ENCODE assay signal across 8 mouse cellular contexts in genomic region chr4:89129311-89129913, GRCm38 (mm10). TPM values are rescaled to one million over a fixed set of nuclear protein-coding genes. Genes with fewer than 3 reads are reported as not detected.
DNase-seq lines count a peak whose midpoint lies in the region; ATAC-seq and TF ChIP-seq lines count a peak whose summit lies in the region.

No protein-coding gene starts in this region.

- TF ChIP-seq POLR2A in MEL (IDR thresholded peaks at IDR 0.05; ENCODE audit: control insufficient read depth in 1 of 2, insufficient read depth in 1 of 2, low read depth in 1 of 2, low read length in 2 of 2, poor library complexity in 1 of 2), result no peak
- TF ChIP-seq POLR2A in lung, adult 2 months (IDR thresholded peaks at IDR 0.05; ENCODE audit: borderline replicate concordance, extremely low read depth, low read depth, low read length), result no peak

- no peak overlapping the region for H3K27ac ChIP-seq in MEL (ENCODE audit: control insufficient read depth, low read depth, low read length)
- no peak overlapping the region for H3K27ac ChIP-seq in forebrain, embryonic 11.5 days (ENCODE audit: low read depth, low read length)
- H3K27ac ChIP-seq in neural tube, embryonic 15.5 days (replicated peaks), result no peak overlapping the region

- peak; percentile 61 for TF ChIP-seq RAD21 in MEL (IDR thresholded peaks at IDR 0.05; ENCODE audit: low read depth, low read length)

- 5% methylated on average over 5 of the region's 5 CpGs for WGBS in forebrain, embryonic 11.5 days
- WGBS in lung, adult 2 months, result 3% methylated on average over 5 of the region's 5 CpGs
- 6% methylated on average over 5 of the region's 5 CpGs for WGBS in neural tube, embryonic 15.5 days

- DNase-seq in MEL (ENCODE audit: low read depth, low spot score), result peak; percentile 86
- DNase-seq in brain, adult 2 months (ENCODE audit: low read depth, low spot score), result peak; percentile 77
- DNase-seq in forebrain, embryonic 11.5 days (ENCODE audit: low spot score), result peak; percentile 61
- peak; percentile 73 for DNase-seq in layer of hippocampus, adult 11-12 months (ENCODE audit: low spot score)
- DNase-seq in lung, adult 2 months, result peak; percentile 53
- peak; percentile 84 for DNase-seq in thymus, postnatal 4 days

- peak; percentile 66 for ATAC-seq in forebrain, embryonic 11.5 days (replicated peaks; ENCODE audit: low FRiP score)
- ATAC-seq in hematopoietic stem cell, adult 5-6 weeks (replicated peaks in 1 of 2; ENCODE audit: insufficient read depth in 1 of 2, low FRiP score in 2 of 2, low TSS enrichment in 1 of 2, low read depth in 1 of 2, poor library complexity in 2 of 2, severe bottlenecking in 2 of 2), result peak; percentile 67 to 78
- peak; percentile 84 for ATAC-seq in neural tube, embryonic 15.5 days (ENCODE audit: low FRiP score)

- no peak overlapping the region for H3K9ac ChIP-seq in MEL (ENCODE audit: control insufficient read depth, low read depth, low read length, poor library complexity, severe bottlenecking)
- H3K9ac ChIP-seq in forebrain, embryonic 11.5 days (ENCODE audit: low read length), result no peak overlapping the region
- H3K9ac ChIP-seq in neural tube, embryonic 15.5 days (replicated peaks), result no peak overlapping the region

- no peaks in the 10 kb centered on the region for H3K9me3 ChIP-seq in MEL (replicated peaks; ENCODE audit: insufficient read depth, low read length)
- H3K9me3 ChIP-seq in forebrain, embryonic 11.5 days (ENCODE audit: control insufficient read depth, low read length), result no peaks in the 10 kb centered on the region
- H3K9me3 ChIP-seq in neural tube, embryonic 15.5 days (replicated peaks), result no peaks in the 10 kb centered on the region

- TF ChIP-seq EP300 in MEL (IDR thresholded peaks at IDR 0.05; ENCODE audit: low read depth in 1 of 2, low read length in 2 of 2), result no peak

- TF ChIP-seq CTCF in MEL (IDR thresholded peaks at IDR 0.05 in 2 of 3, conservative IDR thresholded peaks at IDR 0.05 in 1 of 3; ENCODE audit: control insufficient read depth in 1 of 3, insufficient read depth in 1 of 3, low read depth in 2 of 3, low read length in 3 of 3, poor library complexity in 1 of 3, severe bottlenecking in 1 of 3), result peak; percentile 61 to 71 (median 67)
- TF ChIP-seq CTCF in lung, adult 2 months (IDR thresholded peaks at IDR 0.05; ENCODE audit: insufficient read depth, low read length), result 0 out of 2 replicates have a peak, but pooled peaks have one; percentile 16

- no peak overlapping the region for H3K4me3 ChIP-seq in MEL (ENCODE audit: control insufficient read depth in 1 of 2, insufficient read depth in 1 of 2, low read depth in 2 of 2, low read length in 2 of 2)
- H3K4me3 ChIP-seq in forebrain, embryonic 11.5 days (ENCODE audit: low read depth, low read length), result no peak overlapping the region
- H3K4me3 ChIP-seq in lung, adult 2 months (replicated peaks; ENCODE audit: extremely low read depth, low read depth, low read length), result no peak overlapping the region
- peak overlapping the region; percentile 15; the same call in 1 of the 2 replicates for H3K4me3 ChIP-seq in neural tube, embryonic 15.5 days (replicated peaks)

- H3K4me2 ChIP-seq in forebrain, embryonic 11.5 days (ENCODE audit: low read depth, low read length, severe bottlenecking), result no peak overlapping the region
- H3K4me2 ChIP-seq in neural tube, embryonic 15.5 days, result peak overlapping the region; percentile 50

- H3K79me2 ChIP-seq in MEL (ENCODE audit: control insufficient read depth, insufficient read depth, low read length, poor library complexity), result no peaks in the 10 kb centered on the region

- H3K27me3 ChIP-seq in MEL (ENCODE audit: control insufficient read depth in 1 of 2, insufficient read depth in 2 of 2, low read length in 2 of 2), result no peaks in the 10 kb centered on the region
- no peaks in the 10 kb centered on the region for H3K27me3 ChIP-seq in forebrain, embryonic 11.5 days (ENCODE audit: control insufficient read depth, insufficient read depth, low read length)
- H3K27me3 ChIP-seq in neural tube, embryonic 15.5 days (replicated peaks), result no peaks in the 10 kb centered on the region

- peaks cover 0 to 5% of the 10 kb centered on the region in 2 experiments; a peak in 2 of 4 replicates for H3K4me1 ChIP-seq in MEL (ENCODE audit: control insufficient read depth in 1 of 2, insufficient read depth in 2 of 2, low read length in 2 of 2)
- no peaks in the 10 kb centered on the region for H3K4me1 ChIP-seq in forebrain, embryonic 11.5 days (replicated peaks; ENCODE audit: control insufficient read depth, insufficient read depth, low read length)
- no peaks in the 10 kb centered on the region for H3K4me1 ChIP-seq in lung, adult 2 months (ENCODE audit: control insufficient read depth, insufficient read depth, low read length)
- H3K4me1 ChIP-seq in neural tube, embryonic 15.5 days, result peaks cover 6% of the 10 kb centered on the region; the same call in 1 of the 2 replicates

- peaks cover 0 to 1% of the 10 kb centered on the region in 2 experiments; a peak in 2 of 4 replicates for H3K36me3 ChIP-seq in MEL (ENCODE audit: control insufficient read depth in 1 of 2, insufficient read depth in 2 of 2, low read length in 2 of 2)
- H3K36me3 ChIP-seq in forebrain, embryonic 11.5 days (ENCODE audit: control insufficient read depth, insufficient read depth, low read length), result no peaks in the 10 kb centered on the region
- H3K36me3 ChIP-seq in neural tube, embryonic 15.5 days, result no peaks in the 10 kb centered on the region

TF ChIP-seq in MEL, 35 proteins besides CTCF, POLR2A, EP300 and RAD21:
- TF ChIP-seq MEF2A (IDR thresholded peaks at IDR 0.05; ENCODE audit: extremely low read depth, insufficient replicate concordance, low read depth, low read length, poor library complexity, severe bottlenecking), result no peak
- TF ChIP-seq SMC3 (IDR thresholded peaks at IDR 0.05; ENCODE audit: low read depth, low read length), result peak; percentile 70
- peak; percentile 65 for TF ChIP-seq ZC3H11A (IDR thresholded peaks at IDR 0.05; ENCODE audit: low read depth, low read length)

RNA-seq across cellular contexts. Expression of gene Mtap, which starts 7.5 kb away (rescaled TPM):
- total RNA-seq in MEL (2012; rRNA removed), result 36.6 and 36.7 TPM in 2 replicates
- 10 to 100 TPM; 45.4 to 52.0 TPM for polyA plus RNA-seq in MEL (2012; ENCODE audit: insufficient read depth in 1 of 2, insufficient read length in 2 of 2, low read depth in 1 of 2, low replicate concordance in 2 of 2, missing spikeins in 1 of 2)
- polyA plus RNA-seq in forebrain, embryonic 11.5 days (2014; fragmentation: Nextera tagmentation; extraction: Ambion mirVana), result 103 and 110 TPM in 2 replicates
- 53.8 and 71.6 TPM in 2 replicates for total RNA-seq in hematopoietic stem cell, adult 5-6 weeks (2017)
- 3.1 and 4.2 TPM in 2 replicates for polyA plus RNA-seq in lung, adult 2 months (2012; rRNA removed)
- polyA plus RNA-seq in neural tube, embryonic 15.5 days (2015; fragmentation: Nextera tagmentation; extraction: Ambion mirVana), result 27.1 and 40.4 TPM in 2 replicates
